Mouse (Mus musculus): ENCODE data around the gene Abcc12. TPM values are rescaled to one million over a fixed set of nuclear protein-coding genes. Genes with fewer than 3 reads are reported as not detected.

Abcc12 gene
- total RNA-seq, 1 experiment from 2014 or later, result not detected

DNA sequence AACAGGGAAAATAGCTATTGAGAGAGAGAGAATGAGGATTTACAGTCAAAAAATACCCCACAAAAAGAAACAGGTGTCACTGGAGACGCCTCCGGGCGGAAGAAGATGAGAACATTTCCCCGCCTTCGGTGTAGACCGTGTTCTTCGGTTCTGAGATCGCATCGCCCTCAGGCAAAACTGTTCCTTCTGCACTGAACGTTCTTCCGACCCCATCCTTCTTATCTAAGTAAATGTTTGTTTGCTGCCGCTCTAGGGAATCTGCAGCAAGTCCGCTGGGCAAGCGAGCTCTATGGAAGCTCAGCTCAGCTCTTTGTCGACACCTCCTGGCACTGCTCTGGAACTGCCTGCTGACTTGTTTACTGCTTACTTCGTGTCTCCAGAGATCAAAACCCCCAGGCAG is 5.0 kb upstream of the Abcc12 start:
- ATAC-seq (replicated peaks; ENCODE audit: insufficient number of reproducible peaks, low FRiP score, low TSS enrichment, poor library complexity, severe bottlenecking), result peak; percentile 80

DNA sequence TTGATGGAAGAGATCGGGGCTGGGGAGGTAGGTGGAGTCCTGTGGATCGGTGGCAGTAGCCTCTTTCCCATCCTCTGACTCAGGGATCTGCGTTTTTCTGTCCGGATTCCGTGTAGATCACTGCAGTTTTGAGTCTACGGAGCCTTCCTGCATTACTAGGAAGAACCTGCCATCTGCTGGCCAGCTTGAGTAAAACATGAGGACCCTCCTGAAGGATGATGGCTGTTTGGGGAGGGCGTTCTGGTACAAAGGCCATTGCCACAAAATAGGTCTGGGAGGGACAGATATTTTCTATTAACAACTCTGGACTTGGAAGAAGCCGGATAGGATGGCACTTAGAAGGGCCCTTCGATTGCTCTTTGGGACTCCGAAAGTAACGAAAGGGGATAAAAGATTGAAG is 4.6 kb upstream of the Abcc12 start:
- ATAC-seq (replicated peaks; ENCODE audit: insufficient number of reproducible peaks, low FRiP score, low TSS enrichment, poor library complexity, severe bottlenecking), result peak; percentile 62; the same call in 1 of the 2 replicates

DNA sequence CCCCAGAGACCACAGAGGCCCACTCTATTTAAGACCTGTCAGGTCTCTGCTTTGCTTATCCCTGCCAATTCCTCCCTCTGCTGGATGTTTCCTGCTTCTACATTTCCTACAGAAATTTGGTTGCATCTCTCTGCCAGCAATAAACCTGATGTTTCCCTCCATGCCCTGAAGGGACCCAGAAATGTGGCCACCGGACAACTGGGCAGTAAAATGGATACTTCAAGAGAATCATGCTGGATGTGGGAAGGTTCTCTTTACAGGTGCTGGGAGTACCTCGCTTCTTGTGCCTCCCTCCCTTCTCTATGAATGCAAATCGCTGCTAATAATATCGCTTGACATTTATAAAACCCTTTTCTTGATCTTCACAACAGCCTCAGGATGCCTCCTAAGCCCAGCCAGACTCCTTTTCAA is 1.4 kb upstream of the Abcc12 start:
- no peak for ATAC-seq (replicated peaks; ENCODE audit: insufficient number of reproducible peaks, low FRiP score, low TSS enrichment, poor library complexity, severe bottlenecking)

DNA sequence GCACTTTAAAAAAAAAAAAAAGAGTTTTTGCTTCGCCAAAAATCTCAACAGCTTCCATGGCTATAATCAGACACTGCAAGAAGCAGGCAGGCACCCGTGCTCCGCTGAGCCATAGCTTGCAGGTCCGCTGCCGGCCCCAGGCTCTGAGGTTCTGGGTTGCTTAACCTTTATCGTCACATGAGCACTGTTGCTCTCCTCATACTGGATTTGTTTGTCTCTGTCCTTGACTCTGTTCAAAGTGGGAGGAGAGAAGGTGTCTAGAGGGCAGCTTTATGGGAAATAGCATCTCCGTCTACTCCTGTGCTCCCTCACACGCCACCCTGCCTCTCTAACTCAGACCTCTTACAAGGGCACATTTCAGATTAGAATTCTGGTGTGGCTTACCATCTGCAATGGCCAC is 1.8 kb downstream of the Abcc12 start:
- no peak for ATAC-seq (replicated peaks; ENCODE audit: insufficient number of reproducible peaks, low FRiP score, low TSS enrichment, poor library complexity, severe bottlenecking)

DNA sequence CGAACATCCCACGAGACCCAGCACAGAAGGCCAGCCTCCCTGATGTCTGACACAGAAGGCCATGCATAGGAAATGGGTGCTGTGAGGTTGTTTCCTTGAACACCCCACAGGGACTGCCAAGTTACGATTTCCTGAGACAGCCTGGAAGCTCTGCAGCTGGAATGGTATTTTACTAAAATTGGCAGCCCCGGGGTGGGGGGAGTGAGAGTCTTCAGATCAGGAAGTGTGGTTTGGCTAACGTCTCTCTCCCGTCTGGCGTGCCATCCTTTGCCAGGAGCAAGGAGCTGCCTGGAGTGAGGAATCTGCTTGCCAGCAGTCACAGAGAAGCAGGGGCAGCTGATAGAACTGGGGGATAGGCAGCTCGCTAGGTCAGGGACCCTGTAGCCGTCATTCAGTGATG is 2.4 kb downstream of the Abcc12 start:
- ATAC-seq (replicated peaks; ENCODE audit: insufficient number of reproducible peaks, low FRiP score, low TSS enrichment, poor library complexity, severe bottlenecking), result no peak

DNA sequence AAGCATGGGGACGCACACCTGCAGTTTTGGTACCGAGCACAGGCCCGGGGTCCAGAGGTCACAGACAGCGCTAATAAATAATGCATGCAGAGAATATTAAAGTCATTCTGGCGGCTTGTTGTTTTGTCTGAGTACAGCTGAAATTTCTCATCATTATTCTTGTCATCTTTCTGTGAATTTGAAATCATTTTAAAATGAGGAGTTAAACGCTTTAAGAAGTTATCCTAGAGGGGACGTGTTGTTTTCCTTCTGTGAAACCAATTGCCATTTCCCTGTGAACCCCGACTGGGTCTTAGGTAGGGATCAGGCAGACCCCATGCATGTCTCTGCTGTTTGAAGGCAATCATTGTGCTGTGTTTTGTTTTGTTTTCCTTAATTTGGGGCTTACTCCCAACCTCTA is 2.9 kb downstream of the Abcc12 start:
- ATAC-seq (replicated peaks; ENCODE audit: insufficient number of reproducible peaks, low FRiP score, low TSS enrichment, poor library complexity, severe bottlenecking), result no peak

DNA sequence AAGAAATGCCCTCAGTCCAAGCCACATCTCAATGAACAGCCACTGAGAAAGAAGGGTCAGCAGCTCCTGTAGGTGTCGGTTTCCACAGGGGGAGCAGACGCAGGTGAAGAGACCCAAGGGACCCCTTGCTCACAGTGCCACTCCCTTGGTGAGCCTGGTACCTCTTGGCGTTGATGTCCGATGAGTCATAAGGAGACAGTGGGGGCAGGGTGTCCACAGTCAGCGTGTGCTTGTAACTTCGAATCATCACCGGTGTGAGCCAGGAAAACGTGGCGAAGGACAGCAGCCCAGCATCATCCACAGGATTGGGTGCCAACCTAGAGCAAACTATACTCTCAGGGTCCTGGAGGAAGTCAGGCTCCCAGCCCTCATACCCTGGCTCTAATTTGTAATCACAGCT is 16.8 kb downstream of the Abcc12 start:
- ATAC-seq (replicated peaks; ENCODE audit: insufficient number of reproducible peaks, low FRiP score, low TSS enrichment, poor library complexity, severe bottlenecking), result no peak

DNA sequence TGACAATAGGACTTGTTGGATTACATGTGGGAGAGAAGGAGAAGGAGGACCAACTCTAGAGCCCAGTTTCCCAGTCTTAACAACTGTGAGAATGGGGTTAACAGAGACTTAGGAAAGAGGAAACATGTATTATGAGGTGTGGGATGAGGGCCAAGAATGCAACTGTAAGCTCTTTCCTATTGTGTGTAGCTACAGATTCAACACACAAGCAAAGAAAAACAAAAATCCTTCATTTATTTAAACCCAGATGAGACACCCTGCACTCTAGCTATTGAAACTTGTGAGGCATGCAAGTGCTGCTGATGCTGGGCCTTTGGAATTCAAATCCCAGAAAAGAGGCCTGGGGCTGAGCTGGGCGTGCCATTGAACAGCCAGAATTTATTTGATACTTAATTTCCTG is 18.7 kb downstream of the Abcc12 start:
- ATAC-seq (replicated peaks; ENCODE audit: insufficient number of reproducible peaks, low FRiP score, low TSS enrichment, poor library complexity, severe bottlenecking), result no peak

DNA sequence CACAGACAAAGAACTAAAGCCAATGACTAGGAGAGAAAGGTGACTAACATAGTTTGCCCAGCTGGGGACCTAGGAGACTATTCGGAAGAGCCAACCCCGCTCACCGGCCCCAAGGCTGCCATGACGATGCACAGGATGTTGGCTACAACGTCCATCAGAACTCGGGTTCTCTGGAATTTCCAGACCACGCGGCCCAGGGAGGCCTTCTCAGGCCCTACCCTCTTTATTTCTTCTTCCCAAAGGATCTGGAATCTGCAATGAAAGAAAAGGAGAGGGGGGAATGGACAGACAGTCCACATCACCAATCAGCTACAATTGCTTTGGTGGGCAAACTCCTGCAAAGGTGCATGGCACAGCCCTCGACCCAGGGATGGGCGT is 19.8 kb downstream of the Abcc12 start:
- ATAC-seq (replicated peaks; ENCODE audit: insufficient number of reproducible peaks, low FRiP score, low TSS enrichment, poor library complexity, severe bottlenecking), result no peak

DNA sequence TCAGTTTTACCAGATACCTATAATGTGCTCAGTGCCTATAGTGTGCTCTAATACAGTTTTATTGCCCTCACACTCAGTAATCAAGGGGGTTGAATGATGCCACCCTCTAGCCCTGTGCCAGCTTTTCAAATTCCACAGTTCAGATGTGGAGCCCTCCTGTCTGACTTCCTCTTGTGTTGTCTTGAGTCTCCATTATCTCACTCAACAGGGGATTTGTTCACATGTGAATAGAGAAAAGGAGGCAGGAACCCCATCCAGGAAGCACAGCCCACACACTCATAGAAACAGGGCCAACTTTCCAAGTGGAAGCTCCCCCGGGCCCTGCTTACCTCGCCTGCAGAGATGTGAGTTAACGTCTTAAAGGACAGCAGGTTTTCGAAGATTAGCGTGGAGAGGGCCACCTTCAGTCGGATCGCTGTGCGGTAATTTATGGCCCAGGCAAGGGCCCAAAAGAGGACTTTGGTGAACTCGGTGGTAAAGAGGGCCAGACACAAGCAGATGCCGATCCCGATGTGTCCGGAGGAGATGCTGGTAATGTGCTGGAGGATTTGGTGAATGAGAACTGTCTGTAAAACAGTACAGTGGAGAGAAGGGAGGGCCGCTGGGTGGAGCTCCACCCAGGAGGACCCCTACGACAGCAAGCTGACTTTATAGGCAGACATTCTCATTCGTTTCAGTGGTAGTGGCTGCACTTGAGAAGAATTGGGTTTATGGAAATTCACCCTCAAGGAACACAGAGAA is 20.4 kb downstream of the Abcc12 start:
- ATAC-seq (replicated peaks; ENCODE audit: insufficient number of reproducible peaks, low FRiP score, low TSS enrichment, poor library complexity, severe bottlenecking), result no peak

DNA sequence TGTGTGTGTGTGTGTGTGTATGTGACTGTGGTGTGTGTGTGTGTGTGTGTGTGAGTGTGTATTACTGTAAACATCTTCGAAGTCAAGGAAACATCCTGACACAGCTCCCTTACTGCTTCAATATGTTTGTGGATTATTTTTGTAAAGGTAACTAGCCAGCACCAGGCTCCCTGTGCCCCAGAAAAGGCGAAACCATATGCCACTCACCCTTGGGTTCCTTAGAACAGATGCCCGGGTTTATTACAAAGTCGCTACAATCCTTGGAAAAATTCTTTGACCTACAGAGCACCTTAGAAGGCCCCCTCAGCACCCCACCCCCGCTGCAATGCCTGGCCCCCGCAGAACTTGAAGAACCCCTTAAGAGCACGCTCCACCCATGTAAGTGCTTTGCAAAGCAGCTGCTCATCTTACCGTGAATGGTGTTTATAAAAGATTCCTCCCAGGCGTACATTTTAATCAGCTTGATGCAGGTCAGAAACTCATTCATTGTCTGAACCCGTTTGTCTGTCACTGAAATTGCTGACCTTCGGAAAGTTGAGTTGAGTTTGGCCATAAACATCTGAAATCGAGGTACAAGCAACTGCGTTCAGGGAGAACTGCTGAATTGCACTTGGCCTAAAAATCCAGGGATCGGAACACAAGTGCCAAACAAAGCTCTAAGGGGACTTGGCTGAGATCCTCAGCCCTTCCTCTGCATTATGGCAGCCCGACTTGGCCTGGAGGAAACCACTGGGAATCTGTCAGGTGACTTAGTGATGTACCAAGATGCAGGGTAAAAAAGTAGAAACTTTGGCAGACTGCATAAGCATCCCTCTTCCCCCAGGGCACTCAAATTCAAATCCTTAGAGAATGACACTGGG is 23.1 kb downstream of the Abcc12 start:
- no peak for ATAC-seq (replicated peaks; ENCODE audit: insufficient number of reproducible peaks, low FRiP score, low TSS enrichment, poor library complexity, severe bottlenecking)

DNA sequence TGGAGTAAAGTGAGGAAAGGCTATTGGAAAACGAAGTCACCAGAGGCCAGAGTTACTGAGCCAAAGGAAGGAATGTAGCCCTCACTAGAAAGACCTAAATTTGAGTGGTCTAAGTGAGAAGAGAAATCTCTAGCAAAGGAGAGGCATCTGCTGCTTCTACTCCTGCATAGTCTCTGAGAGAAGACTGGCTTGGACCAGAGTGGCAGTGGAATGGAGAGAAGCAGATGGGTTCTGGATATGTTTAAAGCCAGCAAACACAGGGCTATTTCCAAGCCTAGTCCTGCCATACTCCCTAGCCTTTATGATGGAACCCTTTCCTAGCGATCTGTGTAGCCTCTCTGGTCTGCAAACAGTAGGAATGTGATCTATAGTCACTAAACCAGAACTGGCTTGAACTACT is 24.9 kb downstream of the Abcc12 start:
- no peak for ATAC-seq (replicated peaks; ENCODE audit: insufficient number of reproducible peaks, low FRiP score, low TSS enrichment, poor library complexity, severe bottlenecking)

DNA sequence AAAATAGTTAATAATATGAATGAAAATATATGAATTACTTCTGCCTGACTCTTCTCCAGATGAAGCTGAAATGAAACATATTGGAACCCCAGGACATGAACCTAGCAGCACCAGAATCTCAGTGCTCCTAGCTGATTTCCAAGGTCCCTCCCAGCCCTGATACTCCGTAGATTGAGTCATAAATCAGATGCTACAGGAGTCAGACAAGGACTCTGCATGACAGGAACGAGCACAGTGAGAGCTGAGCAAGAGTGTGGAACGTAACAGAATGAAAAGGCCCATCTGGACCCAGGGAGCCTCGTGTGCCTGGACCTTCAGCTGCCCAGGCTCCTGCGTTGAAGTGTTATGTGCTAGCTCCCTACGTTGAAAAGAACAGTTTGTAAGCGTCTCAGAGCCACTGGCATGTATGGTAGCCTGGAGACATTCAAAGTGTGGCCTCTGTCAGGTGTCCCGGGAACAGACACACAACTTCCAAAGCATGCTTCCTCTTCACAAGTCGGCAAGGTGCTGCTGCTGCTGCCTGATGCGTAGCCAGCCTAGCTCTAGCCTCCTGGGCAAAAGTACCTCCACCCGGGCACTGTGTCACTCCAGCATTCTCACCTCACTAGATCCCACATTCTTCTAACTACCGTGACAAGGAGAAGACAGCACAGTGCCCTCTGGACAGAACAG is 26.1 kb downstream of the Abcc12 start:
- ATAC-seq (replicated peaks; ENCODE audit: insufficient number of reproducible peaks, low FRiP score, low TSS enrichment, poor library complexity, severe bottlenecking), result no peak

DNA sequence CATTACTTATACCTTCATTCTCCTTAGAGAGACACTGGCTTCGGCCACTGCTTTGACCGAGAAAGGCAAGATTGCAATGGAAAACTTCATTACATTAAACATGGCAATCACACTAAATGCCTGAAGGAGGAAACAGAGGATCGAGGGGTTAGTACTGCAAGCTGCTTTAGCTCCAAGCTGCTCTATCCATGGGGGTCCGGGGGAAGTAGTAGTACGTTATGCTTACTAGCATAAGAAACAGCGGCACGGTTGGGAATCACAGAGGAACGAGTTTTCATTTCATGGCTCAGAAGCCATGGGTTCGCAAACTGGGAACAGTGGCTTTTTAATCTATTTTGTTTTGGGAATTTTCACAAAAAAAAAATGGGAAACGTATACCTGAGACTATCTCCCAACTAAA is 30.0 kb downstream of the Abcc12 start:
- ATAC-seq (replicated peaks; ENCODE audit: insufficient number of reproducible peaks, low FRiP score, low TSS enrichment, poor library complexity, severe bottlenecking), result no peak

DNA sequence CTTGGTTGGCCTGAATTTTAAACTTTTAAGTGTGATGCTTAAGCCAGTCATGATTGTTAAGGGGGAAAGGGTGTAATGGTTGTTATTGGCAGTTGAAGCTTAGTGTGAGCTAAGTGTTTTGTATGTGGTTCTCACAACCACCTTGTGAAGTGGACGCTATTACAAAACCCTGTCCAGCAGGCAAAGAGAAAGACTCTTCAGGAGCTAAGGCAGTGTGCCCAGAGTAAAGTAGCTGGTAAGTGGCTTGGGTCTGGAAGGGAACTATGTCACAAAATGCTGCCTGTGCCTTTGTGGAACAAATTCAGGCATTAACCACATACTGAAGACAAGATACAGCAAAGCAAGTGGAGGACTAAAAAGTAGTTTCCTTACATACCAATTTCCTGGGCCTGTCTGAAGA is 34.5 kb downstream of the Abcc12 start:
- no peak for ATAC-seq (replicated peaks; ENCODE audit: insufficient number of reproducible peaks, low FRiP score, low TSS enrichment, poor library complexity, severe bottlenecking)

DNA sequence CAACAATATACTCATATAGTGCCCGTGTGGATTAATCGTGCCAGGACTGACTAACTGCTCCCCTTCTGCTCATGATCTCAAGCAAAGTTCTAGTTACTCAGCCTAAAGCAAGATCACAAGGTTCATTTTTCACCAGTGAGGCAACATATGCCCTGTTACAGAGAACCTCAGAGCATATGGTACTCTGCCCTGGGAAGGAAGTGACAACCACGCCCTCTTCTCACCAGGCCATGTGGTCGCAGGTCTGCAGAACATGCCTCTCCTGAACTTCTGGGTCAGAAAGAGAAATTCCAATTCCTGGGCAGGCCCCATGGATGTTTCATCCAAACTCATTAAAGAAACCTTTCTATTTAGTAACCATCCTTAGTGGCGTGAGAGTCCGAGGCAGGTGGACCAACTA is 39.6 kb downstream of the Abcc12 start:
- ATAC-seq (replicated peaks; ENCODE audit: insufficient number of reproducible peaks, low FRiP score, low TSS enrichment, poor library complexity, severe bottlenecking), result no peak

DNA sequence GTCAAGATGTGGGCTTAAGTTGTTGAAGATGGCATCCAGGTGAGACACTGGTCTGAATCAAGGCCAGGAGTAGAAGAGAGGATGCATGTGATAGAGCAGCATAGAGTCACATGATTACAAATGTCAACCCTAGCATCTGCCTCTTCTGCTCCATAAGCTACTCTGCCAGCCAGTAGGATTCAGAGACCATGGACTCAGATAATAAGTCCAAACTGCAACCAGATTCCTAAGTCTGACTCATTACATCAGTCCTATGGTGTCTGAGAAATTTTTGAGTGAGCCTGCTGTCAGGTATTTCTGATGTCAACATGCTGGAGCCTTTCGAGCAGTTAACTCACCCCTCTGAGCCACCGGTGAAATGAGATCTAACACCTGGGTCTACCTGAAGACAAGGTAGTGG is 40.1 kb downstream of the Abcc12 start:
- ATAC-seq (replicated peaks; ENCODE audit: insufficient number of reproducible peaks, low FRiP score, low TSS enrichment, poor library complexity, severe bottlenecking), result no peak

DNA sequence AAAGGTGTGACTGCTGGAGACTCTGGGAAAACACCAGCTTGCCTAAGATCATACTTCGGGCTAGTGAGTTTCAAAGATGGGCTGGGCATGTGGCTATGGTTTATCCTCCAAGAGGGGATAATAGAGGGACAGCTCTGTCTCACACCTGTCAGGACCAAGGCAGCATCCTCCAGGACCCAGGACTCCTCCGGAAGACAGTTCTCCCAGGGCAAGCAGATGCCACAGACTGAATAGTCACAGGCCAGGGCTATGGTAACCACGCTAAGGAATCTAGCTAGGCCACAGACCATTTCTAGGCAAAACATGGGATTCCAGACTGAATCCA is 43.9 kb downstream of the Abcc12 start:
- no peak for ATAC-seq (replicated peaks; ENCODE audit: insufficient number of reproducible peaks, low FRiP score, low TSS enrichment, poor library complexity, severe bottlenecking)

DNA sequence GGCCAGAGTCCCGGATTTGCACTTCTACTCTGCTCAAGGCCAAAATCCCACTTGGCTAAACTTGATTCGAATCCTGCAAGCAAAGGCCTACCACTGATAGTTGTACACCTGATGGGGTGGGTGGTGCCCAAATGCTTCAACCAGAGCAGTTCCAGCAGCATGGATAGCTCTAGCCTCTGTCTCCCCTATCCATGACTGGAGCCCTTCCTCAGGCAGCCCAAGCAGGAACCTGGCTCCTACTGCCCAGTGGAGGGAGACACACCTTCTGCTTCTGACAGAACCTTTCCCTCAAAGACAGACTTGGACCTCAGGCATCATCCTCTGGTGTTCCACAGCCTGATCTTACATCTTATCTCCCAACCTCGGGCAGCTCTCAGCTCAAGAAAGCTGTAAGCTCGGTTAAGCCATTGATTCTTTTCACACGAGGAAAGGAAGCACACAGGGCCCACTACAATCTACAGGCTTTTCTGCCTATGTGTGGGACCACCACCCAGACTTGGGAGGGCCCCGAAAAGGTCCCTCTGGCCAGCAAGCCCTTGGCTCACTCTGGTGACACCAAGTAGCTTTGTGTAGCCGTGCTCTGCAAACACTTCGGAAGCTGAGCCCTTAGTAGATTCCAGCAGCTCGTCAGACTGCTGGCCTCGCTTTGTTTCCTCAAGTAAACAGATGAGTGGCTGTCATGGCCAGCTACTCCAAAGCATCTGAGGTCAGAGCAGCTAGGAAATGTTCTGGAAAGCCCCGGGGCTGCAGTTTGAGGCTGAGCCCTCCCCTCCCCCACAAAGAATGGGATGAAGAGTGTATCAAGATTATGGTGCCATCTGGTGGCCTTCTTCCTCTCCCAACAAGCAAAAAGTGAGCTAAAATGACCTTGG is 44.5 kb downstream of the Abcc12 start:
- ATAC-seq (replicated peaks; ENCODE audit: insufficient number of reproducible peaks, low FRiP score, low TSS enrichment, poor library complexity, severe bottlenecking), result no peak

Data from monocyte, adult 5-6 weeks (primary cell).